Mouse (Mus musculus): ENCODE measurements at regions not wholly inside any gene's neighbourhood (a gene's known extent, or its start where the extent isn't known, plus 50 kb on each side); places are given as distances from the start of the nearest gene placed in this dataset.

- Histone ChIP-seq H3K27ac (ENCODE audit: insufficient read depth, low read depth, low read length) (peak overlapping the region; percentile 68), H3K4me1 (ENCODE audit: control insufficient read depth, insufficient read depth, low read length) (peaks cover 10% of the 10 kb centered on the region; the same call in 1 of the 2 replicates), H3K36me3 (ENCODE audit: control insufficient read depth, insufficient read depth, low read length) (no peaks in the 10 kb centered on the region), H3K27me3 (replicated peaks; ENCODE audit: control insufficient read depth, insufficient read depth, low read length) (no peaks in the 10 kb centered on the region), H3K4me3 (ENCODE audit: insufficient read depth, low read depth, low read length) (no peak overlapping the region)
- TF ChIP-seq POLR2A (IDR thresholded peaks at IDR 0.05; ENCODE audit: low read depth, low read length) = no peak
- TF ChIP-seq CTCF (conservative IDR thresholded peaks at IDR 0.05; ENCODE audit: insufficient read depth, insufficient read length, low read depth, low read length) = no peak
- no peak for DNase-seq
- WGBS = 31% methylated on average over 7 of the region's 7 CpGs
Measured at GRCm38 (mm10) chr8:8994008-8994407, 303.7 kb upstream of the Arglu1 start.

DNA sequence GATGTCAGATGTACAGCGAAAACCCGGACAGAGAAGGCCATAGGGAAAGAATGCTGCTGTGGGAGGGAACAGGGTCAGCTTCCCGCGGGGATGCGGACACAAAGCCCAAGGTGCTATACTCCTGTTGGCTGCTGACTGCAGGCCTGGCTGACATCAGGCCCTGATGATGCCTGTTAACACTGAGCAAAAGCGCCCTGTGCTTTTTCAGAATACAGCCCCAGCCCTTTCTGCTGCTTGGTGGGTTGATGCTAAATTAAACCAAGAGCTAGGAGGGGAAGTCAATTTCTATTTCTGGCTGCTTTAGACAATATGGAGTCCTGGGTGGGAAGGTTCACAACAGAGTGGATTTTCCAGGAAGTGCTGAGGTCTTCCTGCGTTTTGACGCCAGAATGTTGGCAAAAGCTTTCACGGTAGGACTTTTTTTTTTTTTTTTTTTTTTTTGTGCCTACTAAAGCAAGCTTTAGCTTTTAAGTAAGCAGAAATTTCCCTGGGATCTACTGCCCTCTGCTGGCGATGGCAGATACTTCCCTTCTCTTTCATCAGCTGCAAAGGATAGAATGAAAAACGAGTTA, 302.2 kb upstream of the Arglu1 start:
- peaks cover 10% of the 10 kb centered on the region; the same call in 1 of the 2 replicates for H3K4me1 ChIP-seq (ENCODE audit: control insufficient read depth, insufficient read depth, low read length)

DNA sequence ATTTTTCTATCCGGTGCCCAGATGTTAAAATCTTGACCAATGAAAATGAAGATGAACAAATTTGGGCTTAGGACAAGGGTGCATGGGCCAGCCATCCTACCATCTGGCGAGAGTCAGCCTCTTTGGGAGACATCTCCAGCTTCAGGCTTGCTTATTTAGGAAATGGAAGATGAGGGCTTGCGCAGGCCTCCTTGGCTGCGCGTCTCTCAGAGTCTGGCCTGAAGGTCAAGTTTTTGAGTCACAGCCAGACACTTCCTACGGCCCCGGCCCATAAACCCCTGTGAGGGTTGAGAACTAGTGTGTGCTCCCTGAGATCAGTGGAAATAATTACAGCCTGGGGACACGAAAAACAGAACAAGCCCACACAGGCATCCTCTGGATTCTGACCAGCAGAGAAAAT, 300.7 kb upstream of the Arglu1 start:
- no peak overlapping the region for H3K4me3 ChIP-seq (ENCODE audit: insufficient read depth, low read depth, low read length)
- H3K27ac ChIP-seq (ENCODE audit: insufficient read depth, low read depth, low read length) = peak overlapping the region; percentile 18
- no peaks in the 10 kb centered on the region for H3K27me3 ChIP-seq (replicated peaks; ENCODE audit: control insufficient read depth, insufficient read depth, low read length)
- 52% methylated on average over 8 of the region's 8 CpGs for WGBS
- H3K36me3 ChIP-seq (ENCODE audit: control insufficient read depth, insufficient read depth, low read length) = no peaks in the 10 kb centered on the region
- peaks cover 10% of the 10 kb centered on the region; the same call in 1 of the 2 replicates for H3K4me1 ChIP-seq (ENCODE audit: control insufficient read depth, insufficient read depth, low read length)
- TF ChIP-seq CTCF (conservative IDR thresholded peaks at IDR 0.05; ENCODE audit: insufficient read depth, insufficient read length, low read depth, low read length) = no peak
- TF ChIP-seq POLR2A (IDR thresholded peaks at IDR 0.05; ENCODE audit: low read depth, low read length) = no peak
- DNase-seq = peak; percentile 53

More for the DNA sequence above, 302.2 kb upstream of the Arglu1 start:
- DNase-seq = peak; percentile 85
- Histone ChIP-seq H3K27me3 (replicated peaks; ENCODE audit: control insufficient read depth, insufficient read depth, low read length) (no peaks in the 10 kb centered on the region), H3K36me3 (ENCODE audit: control insufficient read depth, insufficient read depth, low read length) (no peaks in the 10 kb centered on the region), H3K27ac (ENCODE audit: insufficient read depth, low read depth, low read length) (peak overlapping the region; percentile 87), H3K4me3 (ENCODE audit: insufficient read depth, low read depth, low read length) (no peak overlapping the region)
- WGBS = 9% methylated on average over 11 of the region's 11 CpGs
- TF ChIP-seq CTCF (conservative IDR thresholded peaks at IDR 0.05; ENCODE audit: insufficient read depth, insufficient read length, low read depth, low read length) (peak; percentile 23; the same call in 1 of the 2 replicates), POLR2A (IDR thresholded peaks at IDR 0.05; ENCODE audit: low read depth, low read length) (no peak)

DNA sequence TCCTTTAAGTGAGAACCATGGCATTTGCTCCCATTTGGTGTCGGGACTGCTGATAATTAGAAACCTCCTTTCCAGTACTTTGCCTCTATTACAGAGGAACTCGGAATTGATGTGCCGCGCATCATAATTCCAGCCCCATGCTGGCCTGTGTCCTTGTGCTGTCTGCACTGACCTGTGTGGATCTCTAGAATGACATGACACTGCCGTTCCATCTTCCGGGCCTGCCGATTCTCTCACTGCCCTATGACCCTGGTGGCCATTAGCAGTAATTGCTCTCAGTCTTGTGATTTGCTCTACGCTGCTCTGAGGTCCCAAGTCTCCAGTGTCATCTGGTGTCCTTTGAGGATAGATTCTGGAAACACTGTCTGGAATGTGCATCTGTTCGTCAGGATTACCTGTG, 295.7 kb upstream of the Arglu1 start:
- 57% methylated on average over 9 of the region's 9 CpGs for WGBS
- H3K4me3 ChIP-seq (ENCODE audit: insufficient read depth, low read depth, low read length) = no peak overlapping the region
- H3K4me1 ChIP-seq (ENCODE audit: control insufficient read depth, insufficient read depth, low read length) = 0 out of 2 replicates have a peak, but pooled peaks cover 3% of the 10 kb centered on the region
- no peaks in the 10 kb centered on the region for H3K36me3 ChIP-seq (ENCODE audit: control insufficient read depth, insufficient read depth, low read length)
- no peaks in the 10 kb centered on the region for H3K27me3 ChIP-seq (replicated peaks; ENCODE audit: control insufficient read depth, insufficient read depth, low read length)
- peak; percentile 22 for DNase-seq
- no peak overlapping the region for H3K27ac ChIP-seq (ENCODE audit: insufficient read depth, low read depth, low read length)
- TF ChIP-seq POLR2A (IDR thresholded peaks at IDR 0.05; ENCODE audit: low read depth, low read length) (no peak), CTCF (conservative IDR thresholded peaks at IDR 0.05; ENCODE audit: insufficient read depth, insufficient read length, low read depth, low read length) (no peak)

DNA sequence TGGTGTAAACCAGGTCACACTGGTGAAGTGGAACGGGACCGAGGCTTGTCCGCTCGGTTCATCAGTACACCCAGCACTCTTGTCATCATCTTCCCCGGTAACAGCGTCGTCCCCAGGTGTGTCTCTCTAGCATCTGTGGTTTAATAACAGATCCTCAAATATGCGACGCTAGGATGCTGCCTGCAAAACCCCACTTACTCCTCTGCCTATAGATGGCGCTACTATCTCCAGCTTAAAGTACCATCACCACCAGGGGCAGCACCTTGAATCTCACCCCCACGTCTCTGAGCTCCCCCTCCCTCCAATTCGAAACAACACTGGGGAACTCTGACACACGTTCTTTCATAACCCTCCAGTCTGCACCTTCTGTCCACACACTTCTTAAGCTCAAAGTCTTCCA, 295.1 kb upstream of the Arglu1 start:
- H3K27ac ChIP-seq (ENCODE audit: insufficient read depth, low read depth, low read length) = no peak overlapping the region

DNA sequence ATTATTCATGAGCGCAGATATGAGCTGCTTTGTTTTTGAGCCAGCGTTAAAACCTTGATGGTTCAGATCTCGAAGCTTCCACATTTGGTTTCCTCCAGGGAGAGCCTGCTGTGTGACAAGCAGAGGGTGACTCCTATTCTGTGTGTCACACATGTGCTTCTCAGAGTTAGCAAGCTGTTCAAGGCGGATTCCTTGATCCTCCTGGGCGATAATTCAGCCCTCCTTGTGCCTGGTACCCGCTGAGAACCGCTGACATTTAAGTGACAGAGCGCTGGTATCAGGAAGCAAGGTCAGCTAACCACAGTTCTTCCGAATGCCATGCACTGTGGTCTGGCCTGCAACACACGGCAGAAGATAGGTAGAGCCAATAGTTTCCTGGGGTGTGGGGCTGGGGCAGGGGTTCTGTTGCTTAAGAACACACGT, 294.5 kb upstream of the Arglu1 start:
- H3K27ac ChIP-seq (ENCODE audit: insufficient read depth, low read depth, low read length) = no peak overlapping the region
- no peak for DNase-seq
- H3K27me3 ChIP-seq (replicated peaks; ENCODE audit: control insufficient read depth, insufficient read depth, low read length) = no peaks in the 10 kb centered on the region
- H3K4me3 ChIP-seq (ENCODE audit: insufficient read depth, low read depth, low read length) = no peak overlapping the region
- WGBS = 62% methylated on average over 11 of the region's 11 CpGs
- TF ChIP-seq POLR2A (IDR thresholded peaks at IDR 0.05; ENCODE audit: low read depth, low read length) = no peak
- TF ChIP-seq CTCF (conservative IDR thresholded peaks at IDR 0.05; ENCODE audit: insufficient read depth, insufficient read length, low read depth, low read length) = no peak
- no peaks in the 10 kb centered on the region for H3K4me1 ChIP-seq (ENCODE audit: control insufficient read depth, insufficient read depth, low read length)
- H3K36me3 ChIP-seq (ENCODE audit: control insufficient read depth, insufficient read depth, low read length) = no peaks in the 10 kb centered on the region

More for the DNA sequence above, 295.1 kb upstream of the Arglu1 start:
- H3K27me3 ChIP-seq (replicated peaks; ENCODE audit: control insufficient read depth, insufficient read depth, low read length) = no peaks in the 10 kb centered on the region
- no peaks in the 10 kb centered on the region for H3K4me1 ChIP-seq (ENCODE audit: control insufficient read depth, insufficient read depth, low read length)
- TF ChIP-seq POLR2A (IDR thresholded peaks at IDR 0.05; ENCODE audit: low read depth, low read length) (no peak), CTCF (conservative IDR thresholded peaks at IDR 0.05; ENCODE audit: insufficient read depth, insufficient read length, low read depth, low read length) (0 out of 2 replicates have a peak, but pooled peaks have one; percentile 7)
- DNase-seq = no peak
- WGBS = 83% methylated on average over 13 of the region's 13 CpGs
- H3K4me3 ChIP-seq (ENCODE audit: insufficient read depth, low read depth, low read length) = no peak overlapping the region
- no peaks in the 10 kb centered on the region for H3K36me3 ChIP-seq (ENCODE audit: control insufficient read depth, insufficient read depth, low read length)

DNA sequence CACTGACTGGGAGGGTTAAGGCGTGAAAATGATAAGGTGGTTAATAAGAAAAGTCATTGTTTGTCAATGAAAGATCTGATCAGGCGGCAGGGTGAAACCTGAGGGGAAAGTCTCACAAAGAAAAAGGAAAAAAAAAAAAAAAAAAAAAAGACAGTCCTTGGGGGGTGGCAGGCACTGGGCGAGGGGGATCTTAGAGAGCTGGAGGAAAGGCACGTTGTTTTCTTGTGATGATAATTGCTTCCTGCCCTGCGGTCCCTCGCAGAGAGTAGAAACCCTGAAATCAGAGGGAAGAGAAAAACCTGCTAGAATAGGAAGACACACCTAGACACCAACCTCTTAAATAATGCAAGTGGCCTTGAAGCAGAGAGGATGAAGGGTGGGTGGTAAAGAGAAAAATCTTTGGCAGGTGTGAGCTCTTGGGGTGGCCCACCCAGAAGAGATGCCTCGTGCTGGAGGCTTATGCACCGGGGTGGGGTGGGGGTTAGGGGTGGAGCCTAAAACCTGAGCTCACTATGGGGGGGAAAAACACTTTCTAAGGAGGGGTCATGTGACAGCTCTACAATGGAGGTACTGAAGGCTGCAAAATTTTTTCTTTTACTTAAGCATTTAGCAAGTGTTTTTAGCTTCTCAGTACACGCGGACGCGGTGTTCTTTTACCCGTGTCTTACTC, 294.0 kb upstream of the Arglu1 start:
- DNase-seq = no peak
- H3K4me3 ChIP-seq (ENCODE audit: insufficient read depth, low read depth, low read length) = no peak overlapping the region
- no peaks in the 10 kb centered on the region for H3K4me1 ChIP-seq (ENCODE audit: control insufficient read depth, insufficient read depth, low read length)
- H3K27ac ChIP-seq (ENCODE audit: insufficient read depth, low read depth, low read length) = no peak overlapping the region
- H3K27me3 ChIP-seq (replicated peaks; ENCODE audit: control insufficient read depth, insufficient read depth, low read length) = no peaks in the 10 kb centered on the region
- no peaks in the 10 kb centered on the region for H3K36me3 ChIP-seq (ENCODE audit: control insufficient read depth, insufficient read depth, low read length)
- TF ChIP-seq POLR2A (IDR thresholded peaks at IDR 0.05; ENCODE audit: low read depth, low read length) (no peak), CTCF (conservative IDR thresholded peaks at IDR 0.05; ENCODE audit: insufficient read depth, insufficient read length, low read depth, low read length) (no peak)
- WGBS = 57% methylated on average over 13 of the region's 13 CpGs

Measured in kidney, adult 2 months (tissue).